Mouse (Mus musculus) forebrain, embryonic 15.5 days (tissue): ENCODE results near the gene P2rx4. TPM values are rescaled to one million over a fixed set of nuclear protein-coding genes. Genes with fewer than 3 reads are reported as not detected.

Experiments
- ATAC-seq: fragments of 200-750 bp; cut with Nextera tagmentation; replicated peaks from 2 replicates; pipeline ENCODE4 v1.8.0; 2017; ENCODE audit warnings: mild to moderate bottlenecking, moderate TSS enrichment, moderate library complexity
- H3K27ac ChIP-seq: fragments of 300-500 bp; sonication (generic); replicated peaks from 2 replicates; pipeline ENCODE4 v1.5.1; 2015; ENCODE audit warnings: mild to moderate bottlenecking, inconsistent platforms
- H3K27me3 ChIP-seq: fragments of 300-500 bp; sonication (generic); 2 replicates; pipeline ENCODE4 v1.6.1; 2015; ENCODE audit warnings: inconsistent platforms
- H3K36me3 ChIP-seq: fragments of 300-500 bp; sonication (generic); 2 replicates; pipeline ENCODE4 v1.6.1; 2015; ENCODE audit warnings: mild to moderate bottlenecking, inconsistent platforms
- H3K4me1 ChIP-seq: fragments of 300-500 bp; sonication (generic); 2 replicates; pipeline ENCODE4 v1.6.1; 2015; ENCODE audit warnings: inconsistent platforms
- H3K4me2 ChIP-seq: fragments of 300-500 bp; sonication (generic); replicated peaks from 2 replicates; pipeline ENCODE4 v1.6.1; 2015; ENCODE audit warnings: mild to moderate bottlenecking, inconsistent platforms
- H3K4me3 ChIP-seq: fragments of 300-500 bp; sonication (generic); 2 replicates; pipeline ENCODE4 v1.5.1; 2015; ENCODE audit warnings: mild to moderate bottlenecking, inconsistent platforms
- H3K9ac ChIP-seq: fragments of 300-500 bp; sonication (generic); replicated peaks from 2 replicates; pipeline ENCODE4 v1.6.1; 2015; ENCODE audit warnings: mild to moderate bottlenecking, inconsistent platforms
- H3K9me3 ChIP-seq: fragments of 300-500 bp; sonication (generic); 2 replicates; pipeline ENCODE4 v1.6.1; 2016; ENCODE audit warnings: inconsistent platforms
- WGBS: fragments of 180-500 bp; shearing (Covaris S2); methylation state at CpG from one replicate; pipeline ENCODE4 v1.1.7; 2015; ENCODE audit warnings: mixed read lengths; 5-methylcytosine and 5-hydroxymethylcytosine counted together
- polyA plus RNA-seq: library from polyadenylated mRNA; unstranded; fragments of >200 nt; fragmentation: Nextera tagmentation; extraction: Ambion mirVana; gene quantifications from 2 replicates; pipeline ENCODE4 v1.2.1, GENCODE M21; 2015

Gene P2rx4
- polyA plus RNA-seq, 1 experiment from 2014 or later = 9.4 TPM

DNA sequence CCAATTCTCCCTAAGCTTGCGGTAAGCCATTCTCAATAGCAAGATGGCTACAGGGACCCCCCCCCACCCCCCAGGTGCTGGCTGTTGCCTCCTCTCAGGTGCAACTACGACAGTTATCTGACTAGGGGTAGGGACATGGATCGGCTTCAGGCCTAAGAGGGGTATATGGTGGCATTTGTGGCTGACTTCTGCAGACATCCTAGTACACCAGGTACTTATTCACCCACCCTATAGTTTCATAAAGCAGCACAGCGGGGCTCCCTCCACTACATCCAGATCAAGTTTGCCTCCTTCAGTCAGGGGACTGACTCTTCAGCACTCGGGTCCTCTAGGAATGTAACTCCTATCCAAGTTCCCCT lies 448 bp upstream of the P2rx4 start:
- peak overlapping the region; percentile 74 for H3K27ac ChIP-seq
- no peaks in the 10 kb centered on the region for H3K27me3 ChIP-seq
- no peaks in the 10 kb centered on the region for H3K36me3 ChIP-seq
- peak overlapping the region; percentile 64 for H3K4me3 ChIP-seq
- WGBS = 45% methylated on average over 5 of the region's 5 CpGs
- peak overlapping the region; percentile 71 for H3K4me2 ChIP-seq
- ATAC-seq = no peak; the same call in 1 of the 2 replicates
- peak overlapping the region; percentile 70 for H3K9ac ChIP-seq
- H3K9me3 ChIP-seq = no peaks in the 10 kb centered on the region
- peaks cover 13% of the 10 kb centered on the region for H3K4me1 ChIP-seq

DNA sequence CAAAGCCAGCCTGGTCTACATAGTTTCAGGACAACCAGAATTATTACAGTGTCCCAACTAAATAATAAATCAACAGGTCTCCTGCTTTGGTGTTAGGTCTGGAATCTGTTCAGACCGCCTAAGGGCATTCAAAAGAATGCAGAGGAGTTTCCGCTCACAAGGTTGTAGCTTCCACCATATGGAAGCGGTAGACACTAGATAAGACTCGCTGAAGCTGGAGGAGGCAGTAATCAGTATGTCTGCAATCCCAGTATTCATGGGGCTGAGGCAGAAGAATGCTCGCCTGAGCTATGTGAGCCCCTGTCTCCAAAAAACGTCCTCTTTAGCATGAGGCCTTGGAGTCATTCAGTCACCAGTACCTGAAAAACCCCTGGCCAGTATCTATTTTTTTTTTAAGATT lies 1.5 kb downstream of the P2rx4 start:
- H3K27me3 ChIP-seq = no peaks in the 10 kb centered on the region
- peaks cover 13% of the 10 kb centered on the region for H3K4me1 ChIP-seq
- no peak for ATAC-seq
- no peak overlapping the region for H3K4me2 ChIP-seq
- H3K36me3 ChIP-seq = no peaks in the 10 kb centered on the region
- WGBS = 85% methylated on average over 6 of the region's 6 CpGs
- no peaks in the 10 kb centered on the region for H3K9me3 ChIP-seq
- no peak overlapping the region for H3K27ac ChIP-seq
- no peak overlapping the region for H3K9ac ChIP-seq
- no peak overlapping the region for H3K4me3 ChIP-seq

DNA sequence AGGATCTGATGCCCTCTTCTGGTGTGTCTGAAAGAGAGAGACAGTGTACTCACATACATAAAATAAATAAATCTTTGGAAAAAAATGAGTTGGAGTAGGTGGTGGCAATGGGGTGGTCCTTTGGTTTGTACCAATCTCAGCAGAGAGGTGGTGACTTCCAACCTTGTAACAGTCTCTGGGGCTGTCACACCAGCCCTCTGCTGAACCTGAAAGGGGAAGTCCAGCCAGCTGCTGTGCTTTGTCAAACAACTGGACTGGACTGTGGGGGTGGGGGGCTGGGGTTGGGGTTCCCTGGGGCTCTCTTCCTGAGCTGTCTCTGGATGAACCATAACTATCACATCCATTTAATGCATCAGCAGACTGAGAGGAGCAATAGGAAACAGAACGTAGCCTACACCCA lies 8.4 kb downstream of the P2rx4 start:
- WGBS = 79% methylated on average over 1 of the region's 1 CpGs
- Histone ChIP-seq H3K36me3 (no peaks in the 10 kb centered on the region), H3K4me2 (no peak overlapping the region), H3K4me3 (no peak overlapping the region), H3K9me3 (no peaks in the 10 kb centered on the region), H3K27ac (no peak overlapping the region), H3K9ac (no peak overlapping the region), H3K4me1 (no peaks in the 10 kb centered on the region), H3K27me3 (no peaks in the 10 kb centered on the region)
- no peak for ATAC-seq

DNA sequence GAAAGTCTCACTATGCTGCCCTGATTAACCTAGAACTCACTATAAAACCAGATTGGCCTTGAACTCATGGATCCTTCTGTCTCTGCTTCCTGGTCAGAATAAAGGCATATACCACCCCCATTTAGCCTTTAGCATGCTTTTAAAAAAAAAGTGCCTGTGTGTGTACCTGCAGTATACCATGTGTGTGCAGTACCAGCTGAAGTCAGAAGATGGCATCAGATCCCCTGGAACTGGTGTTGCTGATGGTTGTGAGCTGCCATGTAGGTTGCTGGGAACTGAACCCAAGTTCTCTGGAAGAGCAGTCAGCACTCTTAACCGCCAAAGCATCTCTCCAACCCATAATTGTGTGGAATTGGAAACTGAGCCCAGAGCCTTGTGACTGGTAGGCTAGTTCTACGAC lies 9.4 kb downstream of the P2rx4 start:
- Histone ChIP-seq H3K27ac (no peak overlapping the region), H3K9me3 (no peaks in the 10 kb centered on the region), H3K36me3 (no peaks in the 10 kb centered on the region), H3K27me3 (no peaks in the 10 kb centered on the region), H3K4me1 (no peaks in the 10 kb centered on the region), H3K9ac (no peak overlapping the region), H3K4me2 (no peak overlapping the region), H3K4me3 (no peak overlapping the region)
- no peak for ATAC-seq
- 100% methylated on average over 2 of the region's 2 CpGs for WGBS

DNA sequence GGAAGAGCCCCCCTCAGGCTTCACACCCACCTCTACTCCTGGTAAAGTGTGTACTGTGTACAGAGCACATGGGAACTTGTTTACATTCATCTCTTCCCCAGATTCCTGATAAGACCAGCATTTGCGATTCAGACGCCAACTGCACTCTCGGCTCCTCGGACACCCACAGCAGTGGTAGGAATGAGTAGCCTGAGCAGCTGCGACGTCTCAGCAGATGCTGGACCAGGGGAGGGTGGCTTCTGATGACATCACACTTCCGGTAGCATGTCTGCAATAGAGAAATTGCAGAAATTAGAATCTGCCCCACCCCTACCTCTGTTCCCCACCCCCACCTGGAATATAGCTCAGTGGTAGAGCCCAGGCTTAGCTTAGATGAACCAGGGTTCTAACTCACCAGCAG lies 11.1 kb downstream of the P2rx4 start:
- Histone ChIP-seq H3K27ac (no peak overlapping the region), H3K9me3 (no peaks in the 10 kb centered on the region), H3K4me3 (no peak overlapping the region), H3K36me3 (no peaks in the 10 kb centered on the region), H3K4me2 (no peak overlapping the region), H3K9ac (no peak overlapping the region), H3K27me3 (no peaks in the 10 kb centered on the region), H3K4me1 (no peaks in the 10 kb centered on the region)
- WGBS = 87% methylated on average over 7 of the region's 7 CpGs
- no peak for ATAC-seq

DNA sequence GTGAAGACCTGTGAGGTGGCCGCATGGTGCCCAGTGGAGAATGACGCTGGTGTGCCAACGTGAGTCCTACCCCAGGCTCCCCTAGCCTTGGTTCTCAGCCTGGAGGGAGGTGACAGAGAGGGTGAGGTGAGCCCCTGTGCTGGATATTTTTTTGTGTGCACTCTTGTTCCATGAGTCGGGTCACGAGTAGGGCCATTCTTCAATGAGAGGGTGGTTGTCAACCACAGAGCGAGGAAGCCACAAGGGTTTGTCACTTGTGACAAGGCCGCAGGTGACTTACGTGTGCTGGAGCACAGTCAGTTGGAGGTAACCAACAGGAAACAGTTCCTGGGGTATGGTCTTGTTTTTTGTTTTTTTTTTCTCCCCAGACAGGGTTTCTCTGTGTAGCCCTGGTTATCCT lies 11.8 kb downstream of the P2rx4 start:
- 94% methylated on average over 8 of the region's 8 CpGs for WGBS
- H3K9me3 ChIP-seq = no peaks in the 10 kb centered on the region
- H3K4me3 ChIP-seq = no peak overlapping the region
- H3K27ac ChIP-seq = no peak overlapping the region
- no peaks in the 10 kb centered on the region for H3K27me3 ChIP-seq
- H3K4me2 ChIP-seq = no peak overlapping the region
- no peaks in the 10 kb centered on the region for H3K36me3 ChIP-seq
- no peak overlapping the region for H3K9ac ChIP-seq
- no peaks in the 10 kb centered on the region for H3K4me1 ChIP-seq
- no peak for ATAC-seq

DNA sequence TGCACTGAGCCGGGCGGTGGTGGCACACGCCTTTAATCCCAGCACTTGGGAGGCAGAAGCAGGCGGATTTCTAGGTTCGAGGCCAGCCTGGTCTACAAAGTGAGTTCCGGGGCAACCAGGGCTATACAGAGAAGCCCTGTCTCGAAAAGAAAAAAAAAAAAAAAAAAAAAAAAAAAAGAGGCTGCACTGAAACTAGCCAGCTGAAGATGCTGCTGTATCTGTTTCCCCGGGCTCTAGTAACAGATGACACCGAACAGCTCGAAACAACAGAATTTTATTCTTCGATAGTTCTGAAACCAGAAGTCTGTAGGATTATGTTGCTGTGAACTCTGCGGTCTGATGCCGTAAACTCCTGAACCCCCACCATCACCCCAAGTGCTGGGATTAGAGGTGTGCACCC lies 18.1 kb downstream of the P2rx4 start:
- no peak overlapping the region for H3K27ac ChIP-seq
- no peaks in the 10 kb centered on the region for H3K27me3 ChIP-seq
- H3K9ac ChIP-seq = no peak overlapping the region
- H3K9me3 ChIP-seq = no peaks in the 10 kb centered on the region
- no peak overlapping the region for H3K4me3 ChIP-seq
- no peaks in the 10 kb centered on the region for H3K36me3 ChIP-seq
- H3K4me1 ChIP-seq = no peaks in the 10 kb centered on the region
- H3K4me2 ChIP-seq = no peak overlapping the region
- WGBS = 94% methylated on average over 13 of the region's 13 CpGs
- ATAC-seq = no peak

DNA sequence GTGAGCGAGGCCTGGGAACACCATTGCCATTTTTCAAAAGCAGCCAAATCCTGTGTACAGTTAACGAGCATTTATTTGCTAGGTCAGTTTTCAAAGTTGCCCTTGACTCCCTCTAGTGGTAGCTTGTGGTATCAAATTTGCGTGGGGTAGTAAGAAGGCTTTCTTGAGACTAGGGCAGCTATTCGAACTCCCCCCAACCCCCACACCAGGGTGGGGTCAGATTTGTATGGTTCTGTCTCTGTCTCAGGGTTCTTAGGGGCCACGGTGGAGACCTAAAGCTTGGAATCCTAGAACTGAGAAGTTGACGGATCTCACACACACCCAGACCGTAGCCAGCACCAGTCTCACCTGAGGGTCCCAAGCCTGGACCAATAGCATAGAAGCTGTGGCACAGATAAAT lies 18.7 kb downstream of the P2rx4 start:
- Histone ChIP-seq H3K9me3 (no peaks in the 10 kb centered on the region), H3K27ac (no peak overlapping the region), H3K36me3 (no peaks in the 10 kb centered on the region), H3K9ac (no peak overlapping the region), H3K4me3 (no peak overlapping the region), H3K4me2 (no peak overlapping the region), H3K27me3 (no peaks in the 10 kb centered on the region), H3K4me1 (no peaks in the 10 kb centered on the region)
- peak; percentile 48; the same call in 1 of the 2 replicates for ATAC-seq
- 26% methylated on average over 7 of the region's 7 CpGs for WGBS

DNA sequence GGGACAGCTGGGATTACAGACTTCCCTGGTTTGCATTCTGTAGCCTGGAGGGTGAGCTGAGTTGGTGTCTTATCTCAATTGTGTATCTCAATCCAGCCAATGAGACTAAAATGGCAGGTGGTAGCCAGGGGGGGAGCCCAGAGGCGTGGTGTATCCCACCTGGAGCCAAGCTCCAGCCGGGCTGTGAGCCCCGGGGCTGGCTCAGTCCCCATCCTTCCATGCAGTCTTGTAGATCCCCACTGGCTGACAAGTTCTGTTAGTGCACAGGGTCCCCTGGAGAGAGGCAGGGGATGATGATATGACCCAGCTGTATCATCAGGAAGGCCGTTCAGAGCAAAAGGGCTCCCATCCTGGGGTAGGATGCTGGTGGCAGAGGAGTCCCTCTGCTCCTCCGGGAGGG lies 19.3 kb downstream of the P2rx4 start:
- Histone ChIP-seq H3K4me2 (no peak overlapping the region), H3K36me3 (no peaks in the 10 kb centered on the region), H3K9me3 (no peaks in the 10 kb centered on the region), H3K9ac (no peak overlapping the region), H3K4me1 (no peaks in the 10 kb centered on the region), H3K27me3 (no peaks in the 10 kb centered on the region), H3K4me3 (no peak overlapping the region), H3K27ac (no peak overlapping the region)
- no peak for ATAC-seq
- WGBS = 84% methylated on average over 5 of the region's 5 CpGs

DNA sequence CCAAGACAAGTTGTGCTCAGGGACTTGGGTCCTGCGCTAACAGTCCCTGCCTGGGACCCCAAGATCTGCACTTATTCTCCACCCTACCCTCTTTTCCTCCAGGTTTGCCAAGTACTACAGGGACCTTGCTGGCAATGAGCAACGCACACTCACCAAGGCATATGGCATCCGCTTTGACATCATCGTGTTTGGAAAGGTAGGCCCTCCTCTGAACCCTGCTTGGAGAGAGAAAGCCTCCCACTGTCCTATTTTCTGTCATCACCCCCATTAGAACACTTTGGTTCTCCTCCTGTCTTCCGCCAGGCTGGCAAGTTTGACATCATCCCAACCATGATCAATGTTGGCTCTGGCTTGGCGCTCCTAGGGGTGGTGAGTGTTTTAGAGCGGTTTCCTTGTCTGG lies 19.8 kb downstream of the P2rx4 start:
- Histone ChIP-seq H3K4me3 (no peak overlapping the region), H3K27me3 (no peaks in the 10 kb centered on the region), H3K4me1 (no peaks in the 10 kb centered on the region), H3K9me3 (no peaks in the 10 kb centered on the region), H3K36me3 (no peaks in the 10 kb centered on the region), H3K9ac (no peak overlapping the region), H3K4me2 (no peak overlapping the region), H3K27ac (no peak overlapping the region)
- WGBS = 95% methylated on average over 7 of the region's 7 CpGs
- ATAC-seq = no peak

DNA sequence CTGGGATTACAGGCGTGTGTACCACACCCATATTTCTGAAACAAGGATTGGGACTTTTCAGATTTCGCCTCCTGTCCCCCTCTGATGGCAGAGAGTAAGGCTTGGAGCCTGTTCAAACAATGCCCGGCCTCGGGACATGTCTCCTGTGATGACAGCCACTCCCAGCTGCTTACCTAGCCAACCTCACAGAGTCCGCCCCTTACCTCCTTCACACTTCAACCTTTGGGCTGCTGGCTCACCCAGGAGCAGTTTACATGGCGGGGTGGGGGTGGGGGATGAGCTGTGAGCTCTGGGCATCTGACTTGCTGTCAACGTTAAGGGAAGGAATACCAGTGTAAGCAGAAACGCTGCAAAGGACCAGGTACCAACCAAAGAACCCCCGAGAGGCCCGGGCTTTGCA lies 23.4 kb downstream of the P2rx4 start:
- Histone ChIP-seq H3K27me3 (no peaks in the 10 kb centered on the region), H3K4me3 (no peak overlapping the region)
- WGBS = 86% methylated on average over 10 of the region's 10 CpGs

DNA sequence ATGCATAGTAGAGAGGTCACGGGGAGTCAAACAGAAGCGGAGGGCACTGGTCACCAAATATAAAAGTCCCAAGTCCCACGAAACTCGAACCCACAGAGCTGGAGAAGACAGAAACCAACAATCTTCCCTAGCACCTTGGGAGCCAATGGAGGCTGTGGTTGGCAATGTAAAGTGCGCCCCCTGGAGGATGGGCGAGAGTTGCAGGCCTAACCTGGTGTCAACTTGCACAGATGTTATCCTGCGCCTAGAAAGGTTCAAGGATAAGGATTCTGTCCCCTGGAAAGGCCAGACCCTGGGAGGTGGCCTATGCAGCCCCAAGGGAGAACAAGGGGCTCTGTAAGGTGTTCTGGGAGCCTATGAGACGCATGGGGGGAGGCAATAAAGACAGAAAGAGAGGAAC lies 24.0 kb downstream of the P2rx4 start:
- no peaks in the 10 kb centered on the region for H3K9me3 ChIP-seq
- H3K36me3 ChIP-seq = peaks cover 3% of the 10 kb centered on the region; the same call in 1 of the 2 replicates
- no peak for ATAC-seq
- WGBS = 69% methylated on average over 8 of the region's 8 CpGs
- H3K4me1 ChIP-seq = no peaks in the 10 kb centered on the region
- H3K4me3 ChIP-seq = no peak overlapping the region
- H3K27me3 ChIP-seq = no peaks in the 10 kb centered on the region
- H3K4me2 ChIP-seq = no peak overlapping the region
- no peak overlapping the region for H3K9ac ChIP-seq
- no peak overlapping the region for H3K27ac ChIP-seq

More for the DNA sequence above, 23.4 kb downstream of the P2rx4 start:
- Histone ChIP-seq H3K27ac (no peak overlapping the region), H3K4me2 (no peak overlapping the region), H3K9ac (no peak overlapping the region), H3K9me3 (no peaks in the 10 kb centered on the region), H3K36me3 (peaks cover 3% of the 10 kb centered on the region; the same call in 1 of the 2 replicates), H3K4me1 (no peaks in the 10 kb centered on the region)
- no peak for ATAC-seq

DNA sequence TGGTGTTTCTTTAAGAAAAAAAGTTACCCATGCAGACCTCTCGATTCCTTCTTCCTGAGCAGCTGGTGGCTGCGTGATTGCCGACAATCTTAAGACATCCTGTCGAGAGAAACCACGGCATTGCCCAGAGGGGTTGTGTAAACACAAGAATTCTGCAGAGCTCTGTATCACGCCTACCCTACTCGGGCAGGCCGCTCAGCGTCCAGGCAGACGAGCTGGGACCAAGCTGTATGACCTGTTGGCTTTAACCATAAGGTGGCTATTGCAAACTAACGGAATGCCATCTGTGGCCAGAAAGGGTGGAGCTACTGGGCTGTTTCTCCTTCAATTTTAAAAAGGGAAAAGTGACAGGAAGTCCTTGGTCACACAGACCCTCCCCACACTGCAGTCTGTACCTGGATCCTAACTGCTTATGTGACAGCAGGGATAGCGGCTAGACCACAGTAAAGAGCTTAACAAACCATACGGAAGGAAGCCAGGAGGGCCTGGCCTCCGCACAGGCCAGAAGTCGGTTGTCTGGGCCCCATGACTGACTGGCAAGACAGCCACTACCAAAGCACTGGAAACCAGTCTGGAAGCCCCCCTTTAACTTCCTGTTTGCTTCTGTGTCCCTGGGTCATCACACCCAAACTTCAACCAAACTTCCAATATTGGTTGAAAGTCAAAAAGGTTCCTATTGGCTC lies 24.8 kb downstream of the P2rx4 start:
- Histone ChIP-seq H3K27ac (no peak overlapping the region), H3K4me1 (no peaks in the 10 kb centered on the region), H3K36me3 (peaks cover 8% of the 10 kb centered on the region; the same call in 1 of the 2 replicates), H3K4me2 (no peak overlapping the region), H3K4me3 (no peak overlapping the region), H3K27me3 (no peaks in the 10 kb centered on the region), H3K9me3 (no peaks in the 10 kb centered on the region), H3K9ac (no peak overlapping the region)
- WGBS = 68% methylated on average over 15 of the region's 15 CpGs
- no peak for ATAC-seq
